Mouse (Mus musculus) midbrain, embryonic 10.5 days (tissue): ENCODE data around the gene Etaa1. TPM values are rescaled to one million over a fixed set of nuclear protein-coding genes. Genes with fewer than 3 reads are reported as not detected.
"Not testable (repeated sequence)": the region's sequence is repeated elsewhere in the genome, so short reads cannot be mapped to it uniquely, and the experiment has no call there.

Source experiments
- DNase-seq: peaks from one replicate; pipeline ENCODE4 v3.0.0-alpha.2; 2017; ENCODE audit warnings: low spot score
- H3K27ac ChIP-seq: fragments of 300-500 bp; sonication (generic); replicated peaks from 2 replicates; pipeline ENCODE4 v1.5.1; 2016; ENCODE audit warnings: mild to moderate bottlenecking
- H3K27me3 ChIP-seq: fragments of 300-500 bp; sonication (generic); 2 replicates; pipeline ENCODE4 v1.6.1; 2016; ENCODE audit warnings: low read depth, mild to moderate bottlenecking; ENCODE audit not compliant: poor library complexity, severe bottlenecking
- H3K36me3 ChIP-seq: fragments of 300-500 bp; sonication (generic); 2 replicates; pipeline ENCODE4 v1.6.1; 2016; ENCODE audit warnings: mild to moderate bottlenecking, moderate library complexity
- H3K4me1 ChIP-seq: fragments of 300-500 bp; sonication (generic); 2 replicates; pipeline ENCODE4 v1.6.1; 2016
- H3K4me3 ChIP-seq: fragments of 300-500 bp; sonication (generic); 2 replicates; pipeline ENCODE4 v1.5.1; 2016; ENCODE audit warnings: mild to moderate bottlenecking, moderate library complexity
- H3K9me3 ChIP-seq: fragments of 300-500 bp; sonication (generic); replicated peaks from 2 replicates; pipeline ENCODE4 v1.6.1; 2016; ENCODE audit warnings: mild to moderate bottlenecking
- WGBS: fragments of 180-500 bp; shearing (Covaris S2); methylation state at CpG from one replicate; pipeline ENCODE4 v1.1.7; 2016; 5-methylcytosine and 5-hydroxymethylcytosine counted together
- polyA plus RNA-seq: library from polyadenylated mRNA; unstranded; fragments of >200 nt; fragmentation: Nextera tagmentation; extraction: Ambion mirVana; gene quantifications from 2 replicates; pipeline ENCODE4 v1.2.1, GENCODE M21; 2016

Etaa1 gene
- polyA plus RNA-seq, 1 experiment from 2014 or later = 14.6 TPM

DNA sequence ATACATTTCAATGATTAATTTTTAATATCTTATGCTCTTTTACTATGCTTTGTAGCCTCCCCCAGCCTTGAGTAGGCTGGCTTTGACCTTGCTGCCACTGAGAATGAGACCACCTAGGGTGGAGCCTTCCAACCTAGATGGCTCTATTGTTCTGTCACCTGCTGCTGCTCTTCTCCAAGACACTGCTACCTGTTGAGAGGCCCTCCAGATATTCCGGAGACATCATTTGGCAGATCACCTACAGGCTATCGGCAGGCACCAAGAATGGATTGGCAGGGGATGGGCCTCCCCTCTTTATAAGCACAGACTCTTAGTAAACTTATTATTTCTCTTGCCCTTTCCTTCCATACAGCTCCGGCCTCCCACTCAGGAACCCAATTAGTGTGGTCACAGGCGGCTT, 52.7 kb downstream of the Etaa1 start:
- not testable (repeated sequence) for H3K27me3 ChIP-seq, DNase-seq, H3K9me3 ChIP-seq, H3K27ac ChIP-seq, H3K4me1 ChIP-seq, H3K36me3 ChIP-seq, H3K4me3 ChIP-seq
- WGBS = 89% methylated on average over 4 of the region's 4 CpGs
